9 mouse cellular contexts compared by ENCODE assay signal in the genomic region with DNA sequence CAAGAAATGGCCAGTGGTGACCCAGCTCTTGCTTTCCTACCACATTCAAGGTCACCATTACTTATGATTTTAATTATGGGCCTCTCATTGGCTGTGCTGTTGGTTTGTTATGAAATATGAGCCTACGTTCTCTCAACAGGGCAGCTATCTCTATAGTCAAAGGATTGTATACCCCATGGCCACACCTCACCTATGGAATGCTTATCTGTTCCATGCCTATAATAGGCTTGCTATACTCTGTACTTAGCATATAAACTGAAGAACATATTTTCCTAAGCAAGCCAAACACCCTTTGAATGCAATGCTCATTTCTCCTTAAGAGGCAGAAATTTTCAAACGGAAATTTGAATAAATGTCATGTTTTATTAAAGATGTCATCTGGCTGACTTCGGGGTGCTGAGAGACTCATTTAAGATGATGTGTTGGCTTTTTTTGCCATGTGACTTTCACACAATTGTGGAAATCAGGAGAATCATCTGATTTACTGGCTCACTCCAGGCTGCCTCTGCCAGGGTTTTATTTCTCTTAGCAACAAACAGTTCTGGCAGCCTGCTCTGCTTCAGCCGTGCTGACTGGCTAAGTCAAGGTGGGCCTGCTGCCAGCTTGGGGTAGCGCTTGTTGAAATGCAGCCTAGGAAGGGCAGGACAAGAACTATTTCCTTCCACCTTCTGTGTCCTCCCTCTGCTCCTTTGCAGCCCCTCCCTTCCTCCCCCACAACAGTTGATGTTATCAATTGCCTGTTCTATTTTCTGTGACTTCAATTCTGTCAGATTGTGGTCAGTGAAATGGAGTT.
DNase-seq lines count a peak whose midpoint lies in the region; ATAC-seq and TF ChIP-seq lines count a peak whose summit lies in the region.
"Had no signal": no experiment of that assay in that cellular context is flagged by ENCODE, and none has a peak within 500 bp of the region (broad histone marks: within the 10 kb centered on the region; RNA-seq: fewer than 3 reads in every experiment).

No protein-coding gene starts in this region.

- H3K9ac ChIP-seq in forebrain, embryonic 13.5 days = no peak overlapping the region
- H3K9ac ChIP-seq in forebrain, embryonic 12.5 days = no peak overlapping the region
- no peak overlapping the region for H3K9ac ChIP-seq in forebrain, postnatal 0 days

- no peak for TF ChIP-seq CTCF in forebrain, postnatal 0 days (IDR thresholded peaks at IDR 0.05; ENCODE audit: low read depth)

- no peaks in the 10 kb centered on the region for H3K4me1 ChIP-seq in forebrain, embryonic 13.5 days
- no peaks in the 10 kb centered on the region for H3K4me1 ChIP-seq in forebrain, embryonic 12.5 days
- peaks cover 10% of the 10 kb centered on the region; the same call in 1 of the 2 replicates for H3K4me1 ChIP-seq in forebrain, postnatal 0 days (ENCODE audit: insufficient read depth)

- no peaks in the 10 kb centered on the region for H3K36me3 ChIP-seq in forebrain, embryonic 13.5 days (ENCODE audit: poor library complexity, severe bottlenecking)
- H3K36me3 ChIP-seq in forebrain, embryonic 12.5 days (replicated peaks) = no peaks in the 10 kb centered on the region
- no peaks in the 10 kb centered on the region for H3K36me3 ChIP-seq in forebrain, postnatal 0 days (ENCODE audit: insufficient read depth)

- no peaks in the 10 kb centered on the region for H3K9me3 ChIP-seq in forebrain, embryonic 13.5 days (replicated peaks)
- H3K9me3 ChIP-seq in forebrain, embryonic 12.5 days = no peaks in the 10 kb centered on the region
- H3K9me3 ChIP-seq in forebrain, postnatal 0 days (ENCODE audit: low read length) = no peaks in the 10 kb centered on the region
- H3K9me3 ChIP-seq: megakaryocyte, embryonic 14.5 days had no signal

- H3K27me3 ChIP-seq in forebrain, embryonic 13.5 days = no peaks in the 10 kb centered on the region
- H3K27me3 ChIP-seq in forebrain, embryonic 12.5 days = no peaks in the 10 kb centered on the region
- no peaks in the 10 kb centered on the region for H3K27me3 ChIP-seq in forebrain, postnatal 0 days (ENCODE audit: insufficient read depth, low read length)

- no peak overlapping the region for H3K4me2 ChIP-seq in forebrain, embryonic 13.5 days
- H3K4me2 ChIP-seq in forebrain, embryonic 12.5 days = no peak overlapping the region
- no peak overlapping the region for H3K4me2 ChIP-seq in forebrain, postnatal 0 days (ENCODE audit: low read depth)

- DNase-seq in adrenal gland, adult 2 months = peak; percentile 87
- peak; percentile 93 for DNase-seq in forebrain, postnatal 0 days
- DNase-seq in left cerebral cortex, adult 9 months (ENCODE audit: low spot score in 2 of 2) = peak; percentile 15 to 80
- peak; percentile 72 for DNase-seq in ovary, postnatal 36 days (ENCODE audit: low spot score)
- no peak for DNase-seq in MN1 (ENCODE audit: low spot score)

- no peak overlapping the region for H3K27ac ChIP-seq in forebrain, embryonic 13.5 days
- no peak overlapping the region for H3K27ac ChIP-seq in forebrain, embryonic 12.5 days
- peak overlapping the region; percentile 54 for H3K27ac ChIP-seq in forebrain, postnatal 0 days (ENCODE audit: low read depth, low read length)

- whole genome bisulfite sequencing in forebrain, embryonic 13.5 days = 64% methylated on average over 5 of the region's 5 CpGs
- 84% methylated on average over 5 of the region's 5 CpGs for WGBS in forebrain, embryonic 12.5 days
- 27% methylated on average over 5 of the region's 5 CpGs for WGBS in forebrain, postnatal 0 days

- peak; percentile 96 for ATAC-seq in forebrain, embryonic 13.5 days
- ATAC-seq in forebrain, embryonic 12.5 days (ENCODE audit: low FRiP score) = no peak
- ATAC-seq in forebrain, postnatal 0 days = peak; percentile 98
- peak; percentile 51 to 59; a peak in 1 of 4 replicates for ATAC-seq in hematopoietic stem cell, adult 5-6 weeks (replicated peaks in 1 of 2; ENCODE audit: insufficient read depth in 1 of 2, low FRiP score in 2 of 2, low TSS enrichment in 1 of 2, low read depth in 1 of 2, poor library complexity in 2 of 2, severe bottlenecking in 2 of 2)

- no peak overlapping the region for H3K4me3 ChIP-seq in forebrain, embryonic 13.5 days
- no peak overlapping the region for H3K4me3 ChIP-seq in forebrain, embryonic 12.5 days (replicated peaks)
- no peak overlapping the region for H3K4me3 ChIP-seq in forebrain, postnatal 0 days (ENCODE audit: low read depth, low read length)
- H3K4me3 ChIP-seq: megakaryocyte, embryonic 14.5 days had no signal
